Mouse (Mus musculus): Measurements from ENCODE around the gene Slc15a5. TPM values are rescaled to one million over a fixed set of nuclear protein-coding genes. Genes with fewer than 3 reads are reported as not detected.
"Not testable (repeated sequence)": the region's sequence is repeated elsewhere in the genome, so short reads cannot be mapped to it uniquely, and the experiment has no call there.

The Slc15a5 gene
- polyA plus RNA-seq, 1 experiment from 2014 or later: 0.49 TPM

GRCm38 (mm10) chr6:138089084-138089483, 9.4 kb upstream of the Slc15a5 start:
- Histone ChIP-seq H3K4me1 (ENCODE audit: control insufficient read depth, insufficient read depth, low read length) (no peaks in the 10 kb centered on the region), H3K4me2 (ENCODE audit: low read length) (no peak overlapping the region), H3K4me3 (replicated peaks; ENCODE audit: low read depth, low read length) (no peak overlapping the region), H3K9ac (replicated peaks; ENCODE audit: low read length) (no peak overlapping the region), H3K27ac (replicated peaks; ENCODE audit: low read depth, low read length) (no peak overlapping the region), H3K36me3 (ENCODE audit: control insufficient read depth, insufficient read depth, low read length) (no peaks in the 10 kb centered on the region), H3K27me3 (ENCODE audit: control insufficient read depth, insufficient read depth, low read length) (no peaks in the 10 kb centered on the region), H3K9me3 (ENCODE audit: control insufficient read depth, low read length) (no peaks in the 10 kb centered on the region)
- no peak for DNase-seq
- 77% methylated on average over 8 of the region's 8 CpGs for WGBS
- no peak for ATAC-seq (ENCODE audit: low FRiP score, low TSS enrichment)

GRCm38 (mm10) chr6:138086421-138086820, 6.7 kb upstream of the Slc15a5 start:
- not testable (repeated sequence) for H3K27me3 ChIP-seq (ENCODE audit: control insufficient read depth, insufficient read depth, low read length); H3K9me3 ChIP-seq (ENCODE audit: control insufficient read depth, low read length); ATAC-seq (ENCODE audit: low FRiP score, low TSS enrichment); H3K27ac ChIP-seq (replicated peaks; ENCODE audit: low read depth, low read length); H3K9ac ChIP-seq (replicated peaks; ENCODE audit: low read length); DNase-seq; H3K4me3 ChIP-seq (replicated peaks; ENCODE audit: low read depth, low read length); H3K4me1 ChIP-seq (ENCODE audit: control insufficient read depth, insufficient read depth, low read length); H3K4me2 ChIP-seq (ENCODE audit: low read length); H3K36me3 ChIP-seq (ENCODE audit: control insufficient read depth, insufficient read depth, low read length)

- no peaks in the 10 kb centered on the region for H3K27me3 ChIP-seq (ENCODE audit: control insufficient read depth, insufficient read depth, low read length)
- DNase-seq (no peak), ATAC-seq (ENCODE audit: low FRiP score, low TSS enrichment) (no peak)
- WGBS: 87% methylated on average over 6 of the region's 6 CpGs
- no peak overlapping the region for H3K27ac ChIP-seq (replicated peaks; ENCODE audit: low read depth, low read length)
- H3K36me3 ChIP-seq (ENCODE audit: control insufficient read depth, insufficient read depth, low read length): no peaks in the 10 kb centered on the region
- H3K9ac ChIP-seq (replicated peaks; ENCODE audit: low read length): no peak overlapping the region
- no peaks in the 10 kb centered on the region for H3K9me3 ChIP-seq (ENCODE audit: control insufficient read depth, low read length)
- no peaks in the 10 kb centered on the region for H3K4me1 ChIP-seq (ENCODE audit: control insufficient read depth, insufficient read depth, low read length)
- H3K4me3 ChIP-seq (replicated peaks; ENCODE audit: low read depth, low read length): no peak overlapping the region
- no peak overlapping the region for H3K4me2 ChIP-seq (ENCODE audit: low read length)
Observed at GRCm38 (mm10) chr6:138080778-138081549, 1.2 kb upstream of the Slc15a5 start.

GRCm38 (mm10) chr6:138077681-138078439, 1.9 kb downstream of the Slc15a5 start:
- Histone ChIP-seq H3K9me3 (ENCODE audit: control insufficient read depth, low read length) (no peaks in the 10 kb centered on the region), H3K9ac (replicated peaks; ENCODE audit: low read length) (no peak overlapping the region), H3K4me3 (replicated peaks; ENCODE audit: low read depth, low read length) (no peak overlapping the region), H3K27ac (replicated peaks; ENCODE audit: low read depth, low read length) (no peak overlapping the region), H3K4me1 (ENCODE audit: control insufficient read depth, insufficient read depth, low read length) (no peaks in the 10 kb centered on the region; the same call in 1 of the 2 replicates), H3K4me2 (ENCODE audit: low read length) (no peak overlapping the region), H3K36me3 (ENCODE audit: control insufficient read depth, insufficient read depth, low read length) (no peaks in the 10 kb centered on the region), H3K27me3 (ENCODE audit: control insufficient read depth, insufficient read depth, low read length) (no peaks in the 10 kb centered on the region)
- DNase-seq: no peak
- no peak for ATAC-seq (ENCODE audit: low FRiP score, low TSS enrichment)
- WGBS: 86% methylated on average over 5 of the region's 5 CpGs

GRCm38 (mm10) chr6:138075723-138076122, 4.0 kb downstream of the Slc15a5 start:
- Histone ChIP-seq H3K27ac (replicated peaks; ENCODE audit: low read depth, low read length) (no peak overlapping the region), H3K4me1 (ENCODE audit: control insufficient read depth, insufficient read depth, low read length) (no peaks in the 10 kb centered on the region; the same call in 1 of the 2 replicates), H3K4me3 (replicated peaks; ENCODE audit: low read depth, low read length) (no peak overlapping the region), H3K36me3 (ENCODE audit: control insufficient read depth, insufficient read depth, low read length) (no peaks in the 10 kb centered on the region), H3K9me3 (ENCODE audit: control insufficient read depth, low read length) (no peaks in the 10 kb centered on the region), H3K27me3 (ENCODE audit: control insufficient read depth, insufficient read depth, low read length) (no peaks in the 10 kb centered on the region), H3K9ac (replicated peaks; ENCODE audit: low read length) (no peak overlapping the region), H3K4me2 (ENCODE audit: low read length) (no peak overlapping the region)
- ATAC-seq (ENCODE audit: low FRiP score, low TSS enrichment): no peak
- WGBS: 100% methylated on average over 1 of the region's 1 CpGs
- no peak for DNase-seq

GRCm38 (mm10) chr6:138073540-138073939, 6.2 kb downstream of the Slc15a5 start:
- Histone ChIP-seq H3K9me3 (ENCODE audit: control insufficient read depth, low read length) (no peaks in the 10 kb centered on the region), H3K27ac (replicated peaks; ENCODE audit: low read depth, low read length) (no peak overlapping the region), H3K9ac (replicated peaks; ENCODE audit: low read length) (no peak overlapping the region), H3K4me1 (ENCODE audit: control insufficient read depth, insufficient read depth, low read length) (no peaks in the 10 kb centered on the region; the same call in 1 of the 2 replicates), H3K4me3 (replicated peaks; ENCODE audit: low read depth, low read length) (no peak overlapping the region), H3K36me3 (ENCODE audit: control insufficient read depth, insufficient read depth, low read length) (no peaks in the 10 kb centered on the region), H3K4me2 (ENCODE audit: low read length) (no peak overlapping the region), H3K27me3 (ENCODE audit: control insufficient read depth, insufficient read depth, low read length) (no peaks in the 10 kb centered on the region)
- no peak for DNase-seq
- 86% methylated on average over 2 of the region's 2 CpGs for WGBS
- ATAC-seq (ENCODE audit: low FRiP score, low TSS enrichment): no peak

GRCm38 (mm10) chr6:138072963-138073339, 6.8 kb downstream of the Slc15a5 start:
- H3K4me3 ChIP-seq (replicated peaks; ENCODE audit: low read depth, low read length): no peak overlapping the region
- ATAC-seq (ENCODE audit: low FRiP score, low TSS enrichment) (no peak), DNase-seq (peak; percentile 33)
- 66% methylated on average over 8 of the region's 8 CpGs for whole genome bisulfite sequencing
- no peaks in the 10 kb centered on the region for H3K27me3 ChIP-seq (ENCODE audit: control insufficient read depth, insufficient read depth, low read length)
- no peaks in the 10 kb centered on the region for H3K36me3 ChIP-seq (ENCODE audit: control insufficient read depth, insufficient read depth, low read length)
- H3K4me1 ChIP-seq (ENCODE audit: control insufficient read depth, insufficient read depth, low read length): no peaks in the 10 kb centered on the region; the same call in 1 of the 2 replicates
- H3K4me2 ChIP-seq (ENCODE audit: low read length): no peak overlapping the region
- no peak overlapping the region for H3K27ac ChIP-seq (replicated peaks; ENCODE audit: low read depth, low read length)
- H3K9me3 ChIP-seq (ENCODE audit: control insufficient read depth, low read length): no peaks in the 10 kb centered on the region
- H3K9ac ChIP-seq (replicated peaks; ENCODE audit: low read length): no peak overlapping the region

GRCm38 (mm10) chr6:138072110-138072962, 7.4 kb downstream of the Slc15a5 start:
- no peak overlapping the region for H3K27ac ChIP-seq (replicated peaks; ENCODE audit: low read depth, low read length)
- no peaks in the 10 kb centered on the region for H3K27me3 ChIP-seq (ENCODE audit: control insufficient read depth, insufficient read depth, low read length)
- no peak overlapping the region for H3K4me2 ChIP-seq (ENCODE audit: low read length)
- H3K36me3 ChIP-seq (ENCODE audit: control insufficient read depth, insufficient read depth, low read length): no peaks in the 10 kb centered on the region
- 80% methylated on average over 5 of the region's 5 CpGs for WGBS
- no peaks in the 10 kb centered on the region; the same call in 1 of the 2 replicates for H3K4me1 ChIP-seq (ENCODE audit: control insufficient read depth, insufficient read depth, low read length)
- ATAC-seq (ENCODE audit: low FRiP score, low TSS enrichment): no peak
- H3K4me3 ChIP-seq (replicated peaks; ENCODE audit: low read depth, low read length): no peak overlapping the region
- H3K9me3 ChIP-seq (ENCODE audit: control insufficient read depth, low read length): no peaks in the 10 kb centered on the region
- H3K9ac ChIP-seq (replicated peaks; ENCODE audit: low read length): no peak overlapping the region
- no peak for DNase-seq

All from midbrain, embryonic 14.5 days (tissue).